Mouse (Mus musculus) liver, adult 2 months (tissue): ENCODE data around the gene Pnpla2.
A peak's percentile ranks its signal among the peaks of the same experiment; 100 is the strongest.

ENCODE experiments used
- CTCF ChIP-seq: fragments of 200-500 bp; IDR thresholded peaks from 2 replicates; pipeline ENCODE4 v1.5.1; 2011; ENCODE audit warnings: low read depth, low read length, control low read depth
- POLR2A ChIP-seq: fragments of 200-500 bp; IDR thresholded peaks from 2 replicates; pipeline ENCODE4 v1.6.1; 2011; ENCODE audit warnings: low read length, control low read depth; ENCODE audit not compliant: insufficient read depth; ENCODE audit errors: extremely low read depth

- TF ChIP-seq CTCF (peak; percentile 80), POLR2A (no peak)
Observed at GRCm38 (mm10) chr7:141457986-141458660, 3.1 kb downstream of the Pnpla2 start.
